Mouse (Mus musculus) embryonic facial prominence, embryonic 12.5 days (tissue): ENCODE measurements around the gene Ndfip2. TPM values are rescaled to one million over a fixed set of nuclear protein-coding genes. Genes with fewer than 3 reads are reported as not detected.

Source experiments
- ATAC-seq: fragments of 200-750 bp; cut with Nextera tagmentation; 2 replicates; pipeline ENCODE4 v1.8.0; 2017; ENCODE audit not compliant: insufficient number of reproducible peaks, insufficient read depth, low FRiP score, low TSS enrichment
- H3K27ac ChIP-seq: fragments of 300-500 bp; sonication (generic); 2 replicates; pipeline ENCODE4 v1.5.1; 2016; ENCODE audit warnings: mild to moderate bottlenecking
- H3K27me3 ChIP-seq: fragments of 300-500 bp; sonication (generic); 2 replicates; pipeline ENCODE4 v1.6.1; 2016; ENCODE audit warnings: mild to moderate bottlenecking, moderate library complexity
- H3K36me3 ChIP-seq: fragments of 300-500 bp; sonication (generic); 2 replicates; pipeline ENCODE4 v1.6.1; 2016; ENCODE audit warnings: mild to moderate bottlenecking
- H3K4me1 ChIP-seq: fragments of 300-500 bp; sonication (generic); 2 replicates; pipeline ENCODE4 v1.6.1; 2016
- H3K4me2 ChIP-seq: fragments of 300-500 bp; sonication (generic); replicated peaks from 2 replicates; pipeline ENCODE4 v1.6.1; 2016; ENCODE audit warnings: mild to moderate bottlenecking, moderate library complexity
- H3K4me3 ChIP-seq: fragments of 300-500 bp; sonication (generic); 2 replicates; pipeline ENCODE4 v1.5.1; 2016; ENCODE audit warnings: mild to moderate bottlenecking
- H3K9ac ChIP-seq: fragments of 300-500 bp; sonication (generic); 2 replicates; pipeline ENCODE4 v1.6.1; 2016; ENCODE audit warnings: mild to moderate bottlenecking, moderate library complexity
- H3K9me3 ChIP-seq: fragments of 300-500 bp; sonication (generic); 2 replicates; pipeline ENCODE4 v1.6.1; 2016; ENCODE audit warnings: mild to moderate bottlenecking, moderate library complexity
- WGBS: fragments of 180-500 bp; shearing (Covaris S2); methylation state at CpG from one replicate; pipeline ENCODE4 v1.1.7; 2016; 5-methylcytosine and 5-hydroxymethylcytosine counted together
- polyA plus RNA-seq: library from polyadenylated mRNA; unstranded; fragments of >200 nt; fragmentation: Nextera tagmentation; extraction: Ambion mirVana; gene quantifications from 2 replicates; pipeline ENCODE4 v1.2.1, GENCODE M21; 2016

Ndfip2 gene
- polyA plus RNA-seq, 1 experiment from 2014 or later = 61.9 TPM

GRCm38 (mm10) chr14:105287972-105288371 lies 29.6 kb downstream of the Ndfip2 start:
- H3K4me1 ChIP-seq = no peaks in the 10 kb centered on the region
- no peak overlapping the region for H3K4me2 ChIP-seq
- H3K27me3 ChIP-seq = no peaks in the 10 kb centered on the region
- H3K36me3 ChIP-seq = peaks cover 22% of the 10 kb centered on the region
- no peaks in the 10 kb centered on the region for H3K9me3 ChIP-seq
- 81% methylated on average over 2 of the region's 2 CpGs for WGBS
- H3K4me3 ChIP-seq = no peak overlapping the region
- no peak overlapping the region for H3K27ac ChIP-seq
- H3K9ac ChIP-seq = no peak overlapping the region
- no peak for ATAC-seq

DNA sequence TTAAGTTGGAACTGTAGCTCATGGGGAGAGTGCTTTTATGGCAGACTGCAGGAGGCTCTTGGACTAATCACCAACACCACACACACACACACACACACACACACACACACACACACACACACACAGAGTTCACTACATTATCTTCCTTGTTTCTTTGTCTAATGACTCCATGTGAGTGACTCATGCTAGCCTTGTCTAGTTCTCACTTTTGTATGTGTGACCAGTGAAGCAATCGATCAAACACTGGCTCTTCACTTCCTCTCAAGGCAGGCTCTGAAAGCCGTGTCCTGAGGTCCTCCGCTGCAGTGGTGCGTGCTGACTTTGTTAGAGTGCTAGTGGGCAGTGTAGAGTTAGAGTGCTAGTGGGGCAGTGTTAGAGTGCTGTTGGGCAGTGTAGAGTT lies 30.2 kb downstream of the Ndfip2 start:
- Histone ChIP-seq H3K4me1 (no peaks in the 10 kb centered on the region), H3K4me3 (no peak overlapping the region), H3K9ac (no peak overlapping the region), H3K36me3 (peaks cover 25% of the 10 kb centered on the region), H3K4me2 (no peak overlapping the region), H3K27ac (no peak overlapping the region), H3K9me3 (no peaks in the 10 kb centered on the region), H3K27me3 (no peaks in the 10 kb centered on the region)
- 95% methylated on average over 4 of the region's 4 CpGs for WGBS
- no peak for ATAC-seq

- Histone ChIP-seq H3K27ac (no peak overlapping the region), H3K9ac (no peak overlapping the region), H3K4me1 (no peaks in the 10 kb centered on the region), H3K4me2 (no peak overlapping the region), H3K4me3 (no peak overlapping the region), H3K27me3 (no peaks in the 10 kb centered on the region), H3K9me3 (no peaks in the 10 kb centered on the region), H3K36me3 (peaks cover 25% of the 10 kb centered on the region)
- no peak for ATAC-seq
- 94% methylated on average over 9 of the region's 9 CpGs for WGBS
Measured at GRCm38 (mm10) chr14:105292139-105292538, 33.8 kb downstream of the Ndfip2 start.

- H3K9ac ChIP-seq = no peak overlapping the region
- no peak overlapping the region for H3K4me3 ChIP-seq
- H3K36me3 ChIP-seq = peaks cover 19% of the 10 kb centered on the region
- no peak overlapping the region for H3K27ac ChIP-seq
- H3K9me3 ChIP-seq = no peaks in the 10 kb centered on the region
- no peaks in the 10 kb centered on the region for H3K4me1 ChIP-seq
- H3K4me2 ChIP-seq = no peak overlapping the region
- 85% methylated on average over 3 of the region's 3 CpGs for WGBS
- H3K27me3 ChIP-seq = no peaks in the 10 kb centered on the region
- no peak for ATAC-seq
Measured at GRCm38 (mm10) chr14:105293777-105294176, 35.4 kb downstream of the Ndfip2 start.

- H3K9ac ChIP-seq = no peak overlapping the region
- no peaks in the 10 kb centered on the region for H3K27me3 ChIP-seq
- H3K4me2 ChIP-seq = no peak overlapping the region
- H3K36me3 ChIP-seq = peaks cover 16% of the 10 kb centered on the region
- H3K4me1 ChIP-seq = no peaks in the 10 kb centered on the region
- 54% methylated on average over 6 of the region's 6 CpGs for WGBS
- no peak overlapping the region for H3K27ac ChIP-seq
- no peaks in the 10 kb centered on the region for H3K9me3 ChIP-seq
- ATAC-seq = no peak
- H3K4me3 ChIP-seq = no peak overlapping the region
Measured at GRCm38 (mm10) chr14:105295820-105296582, 37.6 kb downstream of the Ndfip2 start.

DNA sequence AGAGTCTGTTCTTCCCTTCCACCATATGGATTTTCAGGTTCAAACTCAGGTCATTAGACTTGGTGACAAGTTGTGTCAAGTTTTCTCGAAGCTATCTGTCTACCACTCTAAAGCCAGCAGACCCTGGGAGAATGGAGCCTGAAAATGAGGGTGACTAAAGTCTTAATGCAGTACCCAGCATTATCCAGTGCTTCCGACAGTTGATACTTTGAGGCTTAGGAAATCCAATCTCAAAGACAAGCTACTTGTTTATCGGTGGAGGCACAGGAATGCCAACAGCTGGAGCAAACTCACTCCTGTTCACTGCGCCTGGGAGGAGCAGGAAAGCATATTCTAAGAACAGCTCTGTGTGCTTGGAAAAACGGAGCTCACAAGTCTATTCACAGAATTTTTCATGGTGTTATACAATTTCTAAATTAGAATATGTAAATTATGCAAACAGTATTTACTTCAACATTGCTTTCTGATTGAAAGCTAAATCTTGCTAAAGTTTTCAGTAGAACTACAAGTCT lies 41.4 kb downstream of the Ndfip2 start:
- H3K9me3 ChIP-seq = no peaks in the 10 kb centered on the region
- no peaks in the 10 kb centered on the region for H3K4me1 ChIP-seq
- no peak overlapping the region for H3K4me2 ChIP-seq
- H3K27me3 ChIP-seq = no peaks in the 10 kb centered on the region
- H3K4me3 ChIP-seq = no peak overlapping the region
- H3K36me3 ChIP-seq = no peaks in the 10 kb centered on the region
- WGBS = 57% methylated on average over 5 of the region's 5 CpGs
- H3K9ac ChIP-seq = no peak overlapping the region
- no peak overlapping the region for H3K27ac ChIP-seq
- ATAC-seq = no peak

DNA sequence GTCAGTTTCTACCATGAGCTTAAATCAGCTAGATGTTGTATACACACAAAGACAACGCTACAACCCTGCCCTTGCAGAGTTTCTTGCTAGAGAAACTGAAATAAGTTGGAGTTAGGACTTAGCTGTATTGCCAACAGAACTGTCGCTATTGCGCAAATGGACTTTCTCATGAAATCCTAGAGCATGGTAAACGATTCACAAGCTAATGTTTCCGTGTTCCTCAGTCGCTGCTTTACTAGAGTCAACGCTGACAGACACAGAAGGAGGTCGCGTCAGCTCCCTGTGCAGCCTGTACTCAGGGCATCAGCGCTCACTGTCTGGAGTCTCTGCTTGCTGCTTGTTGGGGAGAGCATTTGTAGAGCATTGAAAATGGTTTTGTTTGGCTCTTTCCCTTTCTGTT lies 42.2 kb downstream of the Ndfip2 start:
- Histone ChIP-seq H3K9ac (no peak overlapping the region), H3K9me3 (no peaks in the 10 kb centered on the region), H3K4me2 (no peak overlapping the region), H3K36me3 (no peaks in the 10 kb centered on the region), H3K4me3 (no peak overlapping the region), H3K27me3 (no peaks in the 10 kb centered on the region), H3K27ac (no peak overlapping the region), H3K4me1 (no peaks in the 10 kb centered on the region)
- WGBS = 70% methylated on average over 10 of the region's 10 CpGs
- ATAC-seq = no peak

- no peak overlapping the region for H3K27ac ChIP-seq
- no peaks in the 10 kb centered on the region for H3K4me1 ChIP-seq
- H3K27me3 ChIP-seq = no peaks in the 10 kb centered on the region
- no peaks in the 10 kb centered on the region for H3K36me3 ChIP-seq
- ATAC-seq = no peak
- no peak overlapping the region for H3K4me2 ChIP-seq
- H3K9me3 ChIP-seq = no peaks in the 10 kb centered on the region
- H3K4me3 ChIP-seq = no peak overlapping the region
- 66% methylated on average over 4 of the region's 4 CpGs for WGBS
- H3K9ac ChIP-seq = no peak overlapping the region
Measured at GRCm38 (mm10) chr14:105302708-105303107, 44.3 kb downstream of the Ndfip2 start.

- Histone ChIP-seq H3K27ac (no peak overlapping the region), H3K4me2 (no peak overlapping the region), H3K4me1 (no peaks in the 10 kb centered on the region), H3K9ac (no peak overlapping the region), H3K27me3 (no peaks in the 10 kb centered on the region), H3K4me3 (no peak overlapping the region), H3K36me3 (peaks cover 6% of the 10 kb centered on the region; the same call in 1 of the 2 replicates), H3K9me3 (no peaks in the 10 kb centered on the region)
- 77% methylated on average over 4 of the region's 4 CpGs for WGBS
- ATAC-seq = no peak
Measured at GRCm38 (mm10) chr14:105307716-105308115, 49.3 kb downstream of the Ndfip2 start.

DNA sequence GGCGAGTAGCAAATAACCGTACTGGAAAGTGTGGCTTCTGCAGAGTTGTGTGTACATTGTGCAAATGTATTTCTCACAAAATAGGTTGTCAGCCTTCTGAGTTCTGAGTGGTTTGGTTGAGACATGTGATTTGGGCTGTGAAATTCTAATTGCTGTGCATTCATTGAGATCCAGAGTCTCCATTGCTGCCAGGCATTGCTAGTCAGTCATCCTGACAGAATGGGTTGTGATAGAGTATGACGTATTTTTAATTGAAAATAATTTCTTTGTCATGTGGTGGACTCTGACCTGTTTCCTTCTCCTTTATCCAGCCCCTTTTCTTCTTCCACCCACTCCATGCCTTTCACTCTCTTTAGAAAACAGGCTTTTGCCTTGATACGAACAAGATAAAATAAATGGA lies 54.0 kb downstream of the Ndfip2 start:
- no peak overlapping the region for H3K4me2 ChIP-seq
- H3K9ac ChIP-seq = no peak overlapping the region
- no peak overlapping the region for H3K4me3 ChIP-seq
- H3K4me1 ChIP-seq = no peaks in the 10 kb centered on the region
- H3K27me3 ChIP-seq = no peaks in the 10 kb centered on the region
- H3K27ac ChIP-seq = no peak overlapping the region
- H3K9me3 ChIP-seq = no peaks in the 10 kb centered on the region
- no peak for ATAC-seq
- WGBS = 86% methylated on average over 4 of the region's 4 CpGs
- peaks cover 6% of the 10 kb centered on the region; the same call in 1 of the 2 replicates for H3K36me3 ChIP-seq

- ATAC-seq = no peak
- H3K4me2 ChIP-seq = no peak overlapping the region
- no peaks in the 10 kb centered on the region for H3K4me1 ChIP-seq
- H3K36me3 ChIP-seq = peaks cover 6% of the 10 kb centered on the region; the same call in 1 of the 2 replicates
- WGBS = 82% methylated on average over 2 of the region's 2 CpGs
- H3K27me3 ChIP-seq = no peaks in the 10 kb centered on the region
- H3K27ac ChIP-seq = no peak overlapping the region
- no peak overlapping the region for H3K9ac ChIP-seq
- no peaks in the 10 kb centered on the region for H3K9me3 ChIP-seq
- no peak overlapping the region for H3K4me3 ChIP-seq
Measured at GRCm38 (mm10) chr14:105312944-105313343, 54.6 kb downstream of the Ndfip2 start.

DNA sequence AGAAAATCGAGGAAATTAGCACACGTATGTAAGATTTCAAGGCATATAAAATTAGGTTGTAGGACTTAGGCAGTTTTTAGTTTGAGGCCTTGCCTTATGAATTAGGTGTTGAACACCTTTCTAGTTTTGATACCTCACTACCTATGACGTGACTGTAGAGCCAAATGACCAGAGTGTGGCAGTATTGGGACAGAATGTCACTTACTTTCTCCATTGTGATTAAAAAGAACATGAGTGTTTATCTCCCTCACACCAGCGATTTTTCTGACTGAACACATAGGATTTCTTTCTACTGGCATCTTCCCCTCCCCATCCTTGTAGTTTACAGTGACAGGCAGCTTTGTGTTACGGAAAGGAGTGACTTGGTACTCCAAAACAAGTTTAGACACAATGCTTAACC lies 55.5 kb downstream of the Ndfip2 start:
- no peak for ATAC-seq
- Histone ChIP-seq H3K4me1 (no peaks in the 10 kb centered on the region), H3K9me3 (no peaks in the 10 kb centered on the region), H3K36me3 (peaks cover 6% of the 10 kb centered on the region; the same call in 1 of the 2 replicates), H3K4me3 (no peak overlapping the region), H3K27me3 (no peaks in the 10 kb centered on the region), H3K27ac (no peak overlapping the region), H3K9ac (no peak overlapping the region), H3K4me2 (no peak overlapping the region)
- WGBS = 45% methylated on average over 5 of the region's 5 CpGs
